Mouse (Mus musculus) adrenal gland, postnatal 14 days (tissue): ENCODE results near the gene Btla. TPM values are rescaled to one million over a fixed set of nuclear protein-coding genes. Genes with fewer than 3 reads are reported as not detected.

Source experiments
- DNase-seq: peaks from one replicate; pipeline ENCODE4 v3.0.0; 2021; ENCODE audit warnings: mixed read lengths
- long read RNA-seq, 2 experiments: library from polyadenylated mRNA; stranded (forward); transcript quantifications; one replicate each; pipeline ENCODE4 v2.0.0; 2021
- total RNA-seq: library from RNA; stranded (reverse); gene quantifications from 2 replicates; pipeline ENCODE4 v1.2.3, GENCODE M21; 2021

Btla gene
- total RNA-seq: 1.0 and 13.8 TPM in 2 replicates
- long read RNA-seq, experiment 1: 0 reads
- long read RNA-seq, experiment 2, partial matches to known transcripts: 0 of 1 reads
- long read RNA-seq, experiment 2, other reads (novel, unspliced or antisense): 0 of 1 reads

GRCm38 (mm10) chr16:45223648-45224388, at the start of gene Btla:
Btla (plus strand) TSS chr16:45224315.
- DNase-seq: no peak

- DNase-seq: no peak
Measured at GRCm38 (mm10) chr16:45178552-45178951, 45.6 kb upstream of the Btla start.

DNA sequence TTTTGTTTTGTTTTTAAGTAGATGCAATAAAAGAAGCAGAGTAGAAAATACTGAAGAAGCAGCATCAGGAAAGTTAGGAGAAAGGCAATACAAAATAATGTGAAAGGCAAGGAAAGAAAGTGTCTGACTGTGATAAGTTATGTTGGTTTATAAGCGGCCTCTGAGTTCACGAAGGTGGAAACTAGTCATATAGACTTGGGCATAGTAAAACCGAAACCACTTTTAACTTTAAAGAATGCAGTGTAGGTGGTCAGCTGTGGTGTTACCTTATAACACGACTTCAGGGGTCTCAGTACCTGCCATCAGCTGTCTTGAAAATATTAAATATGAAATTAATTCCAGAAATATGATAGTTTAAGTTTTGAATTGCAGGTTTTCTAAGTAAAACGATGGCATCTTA, 42.3 kb upstream of the Btla start:
- DNase-seq: no peak

DNA sequence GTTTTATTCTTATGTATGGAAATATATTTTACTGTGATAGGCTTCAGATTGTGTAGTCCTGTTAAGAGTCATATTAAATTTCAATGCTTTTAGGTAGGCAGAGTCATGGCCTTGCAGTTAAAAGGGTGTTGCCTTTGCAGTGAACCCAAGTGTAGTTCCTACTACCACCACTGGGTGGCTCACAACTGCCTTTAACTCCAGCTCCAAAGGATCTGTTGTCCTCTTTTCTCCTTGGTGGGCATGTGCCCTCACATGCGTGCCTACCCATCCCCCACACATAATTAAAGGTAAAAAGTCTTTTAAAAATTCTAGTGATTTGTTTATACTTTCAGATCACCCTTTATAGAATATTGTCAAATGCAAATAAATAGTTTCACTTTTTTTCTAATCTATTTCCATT, 31.5 kb upstream of the Btla start:
- DNase-seq: peak; percentile 82

DNA sequence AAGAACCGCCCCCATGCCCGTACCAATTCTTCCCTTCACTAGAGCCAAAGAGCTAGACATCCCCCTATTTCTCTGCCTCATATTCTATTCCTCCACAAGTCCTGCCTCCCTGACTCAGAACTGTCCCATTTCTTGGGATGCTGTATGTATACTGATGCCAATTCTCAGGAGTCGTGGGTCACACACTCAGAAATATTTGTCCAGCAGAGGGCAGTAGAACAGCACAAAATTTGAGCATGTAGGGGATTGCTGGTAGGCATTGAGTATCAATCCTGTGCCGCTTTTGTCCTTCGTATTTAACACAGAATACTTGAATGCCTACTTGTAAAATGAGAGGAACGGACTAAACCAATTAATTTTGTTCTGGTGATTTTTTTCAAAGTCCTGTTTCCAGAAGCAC, 27.3 kb upstream of the Btla start:
- peak; percentile 79 for DNase-seq

DNA sequence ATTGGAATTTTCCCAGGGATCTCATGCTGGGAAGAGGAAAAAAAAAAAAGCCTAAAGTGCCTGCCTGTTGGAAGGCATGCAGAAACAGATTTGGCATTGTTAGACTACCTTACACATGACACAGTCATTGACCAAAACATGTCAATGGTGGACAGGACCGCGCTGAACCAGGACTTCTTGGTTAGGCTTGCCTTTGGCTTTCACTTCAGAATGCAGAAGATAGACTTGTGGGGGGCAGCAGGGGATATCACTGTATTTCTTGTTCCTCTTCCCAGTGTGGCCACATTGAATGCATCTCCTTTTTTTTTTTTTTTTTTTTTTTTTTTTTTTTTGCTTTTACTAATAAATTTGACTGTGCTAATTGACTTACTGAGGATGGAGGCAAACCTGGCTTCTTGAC, 22.7 kb upstream of the Btla start:
- no peak for DNase-seq

GRCm38 (mm10) chr16:45204438-45204837, 19.7 kb upstream of the Btla start:
- no peak for DNase-seq

DNA sequence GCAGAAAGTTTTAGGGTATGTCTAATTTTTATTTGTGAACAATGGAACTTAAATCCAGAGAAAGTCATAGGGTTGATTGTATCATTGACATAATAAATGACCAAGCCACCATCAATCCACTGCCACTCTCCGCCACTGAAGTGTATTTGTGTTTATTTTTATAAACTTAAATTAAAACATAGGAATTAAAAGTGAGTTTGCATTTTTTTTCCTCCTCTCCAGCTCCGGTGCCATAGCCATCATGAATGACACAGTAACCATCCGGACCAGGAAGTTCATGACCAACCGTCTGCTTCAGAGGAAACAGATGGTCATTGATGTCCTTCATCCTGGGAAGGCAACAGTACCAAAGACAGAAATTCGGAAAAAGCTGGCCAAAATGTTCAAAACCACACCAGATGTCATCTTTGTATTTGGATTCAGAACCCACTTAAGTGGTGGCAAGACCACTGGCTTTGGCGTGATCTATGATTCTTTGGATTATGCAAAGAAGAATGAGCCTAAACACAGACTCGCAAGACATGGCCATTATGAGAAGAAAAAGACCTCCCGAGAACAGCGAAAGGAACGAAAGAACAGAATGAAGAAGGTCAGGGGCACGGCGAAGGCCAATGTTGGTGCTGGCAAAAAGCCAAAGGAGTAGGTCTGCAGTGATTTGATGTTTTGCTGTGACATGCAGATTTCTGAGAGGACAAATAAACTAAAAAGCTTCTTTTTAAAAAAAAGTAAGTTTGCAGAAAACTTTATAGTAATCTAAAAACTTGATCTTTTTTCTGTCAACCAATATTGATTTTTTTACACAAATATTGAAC, 19.1 kb upstream of the Btla start:
- DNase-seq: peak; percentile 62

- no peak for DNase-seq
Measured at GRCm38 (mm10) chr16:45222016-45222415, 2.1 kb upstream of the Btla start.

DNA sequence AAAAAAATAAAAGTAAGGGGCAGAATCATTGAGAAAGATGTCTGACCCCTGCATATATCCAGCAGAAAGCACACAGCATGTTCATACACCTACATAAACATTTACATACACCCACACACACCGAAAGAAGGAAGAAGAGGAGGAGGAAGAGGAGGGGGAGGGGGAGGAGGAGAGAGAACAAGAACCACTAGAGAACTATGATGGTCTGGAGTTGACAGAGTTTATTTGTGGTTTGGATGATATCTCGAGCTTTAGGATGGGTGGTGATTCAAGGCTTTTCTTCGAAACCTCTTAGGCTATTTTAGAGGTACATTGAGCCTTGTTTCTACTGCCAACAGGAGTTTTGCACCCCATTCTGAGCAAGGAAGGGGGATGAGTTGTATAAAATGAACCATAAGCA, 1.3 kb upstream of the Btla start:
- no peak for DNase-seq

DNA sequence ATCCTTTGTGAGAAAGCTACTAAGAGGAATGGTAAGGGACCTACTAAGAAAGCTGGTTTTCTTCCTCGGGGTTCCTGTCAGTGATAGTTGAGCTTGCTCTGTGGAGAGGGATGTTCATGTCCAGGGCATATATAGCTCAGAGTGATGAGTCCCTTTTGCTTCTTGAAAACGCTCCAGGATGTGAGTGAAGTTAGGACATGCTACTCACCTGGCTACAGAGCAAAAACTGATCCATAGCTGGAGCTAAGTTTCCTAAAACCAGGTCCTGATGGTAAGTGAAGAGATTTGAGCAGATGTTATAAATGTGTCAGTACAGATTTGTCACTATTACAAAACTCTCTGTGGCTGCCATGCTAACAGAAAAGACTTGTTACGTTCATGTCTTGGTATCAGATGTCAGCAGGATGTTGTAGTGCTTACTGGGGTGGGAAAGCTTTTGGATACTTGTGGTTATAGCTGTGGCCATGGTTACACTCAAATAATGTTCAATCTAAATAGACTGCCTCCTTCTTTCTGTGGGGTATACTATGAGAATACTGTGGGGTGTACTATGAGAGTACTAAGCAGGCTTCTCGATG, 405 bp downstream of the Btla start:
- no peak for DNase-seq

- DNase-seq: no peak
Measured at GRCm38 (mm10) chr16:45227002-45227401, 2.9 kb downstream of the Btla start.

GRCm38 (mm10) chr16:45231296-45231695, 7.2 kb downstream of the Btla start:
- DNase-seq: no peak

DNA sequence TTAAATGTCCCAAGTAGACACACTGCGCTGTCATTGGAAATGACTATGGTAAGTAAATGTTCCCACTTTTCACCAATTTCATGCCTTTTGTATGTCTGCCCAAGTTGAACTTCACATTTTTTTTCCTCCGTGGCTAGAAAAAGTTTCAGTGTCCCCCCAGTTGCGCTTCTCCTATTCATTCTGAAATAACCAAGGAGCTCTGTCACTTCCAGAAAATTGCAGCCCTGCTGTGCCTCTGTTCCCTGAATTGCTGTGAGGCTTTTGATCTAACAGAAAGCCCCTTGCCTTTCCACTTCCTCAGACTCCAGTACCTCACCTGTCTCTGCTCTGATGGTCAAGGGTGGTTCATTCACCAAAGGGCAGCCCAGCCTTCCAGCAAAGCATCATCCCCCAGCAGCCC, 8.9 kb downstream of the Btla start:
- no peak for DNase-seq

DNA sequence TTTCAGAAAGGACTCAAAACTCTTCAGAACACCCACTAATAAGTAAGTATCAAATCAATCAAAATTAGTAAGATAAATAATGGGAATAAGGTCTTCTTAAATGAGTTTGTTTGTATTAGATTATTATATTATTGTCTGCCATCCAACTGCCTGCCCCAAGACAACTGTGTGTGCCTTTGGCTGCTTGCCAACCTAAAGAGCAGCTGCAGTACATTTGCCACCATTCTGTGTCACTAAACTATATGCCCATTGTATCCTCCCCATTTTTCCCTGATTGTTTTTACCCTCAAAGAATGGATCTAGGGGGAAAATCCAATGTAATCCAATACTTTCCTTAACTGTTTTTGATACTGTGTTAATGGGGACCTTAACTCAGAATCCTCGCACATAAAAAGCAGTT, 18.6 kb downstream of the Btla start:
- no peak for DNase-seq

- no peak for DNase-seq
Measured at GRCm38 (mm10) chr16:45244930-45245472, 20.9 kb downstream of the Btla start.

DNA sequence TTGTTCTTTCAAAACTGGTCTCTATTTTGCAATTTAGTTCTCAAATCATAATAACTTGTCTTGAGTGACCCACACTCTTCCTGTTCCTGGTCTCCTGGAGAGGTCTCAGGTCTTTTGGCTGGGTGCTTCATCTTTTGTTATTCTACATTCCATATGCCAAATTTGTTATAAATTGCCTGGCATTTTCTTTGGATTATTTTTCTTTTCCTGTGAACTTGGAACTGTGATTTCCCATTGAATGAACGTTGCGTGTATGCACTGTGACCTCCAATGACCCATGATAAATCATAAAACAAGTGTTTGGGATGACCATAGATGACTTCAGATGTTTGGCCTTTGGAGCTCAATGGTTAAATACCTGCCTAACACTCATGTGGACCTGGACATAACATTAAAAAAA, 25.6 kb downstream of the Btla start:
- no peak for DNase-seq

DNA sequence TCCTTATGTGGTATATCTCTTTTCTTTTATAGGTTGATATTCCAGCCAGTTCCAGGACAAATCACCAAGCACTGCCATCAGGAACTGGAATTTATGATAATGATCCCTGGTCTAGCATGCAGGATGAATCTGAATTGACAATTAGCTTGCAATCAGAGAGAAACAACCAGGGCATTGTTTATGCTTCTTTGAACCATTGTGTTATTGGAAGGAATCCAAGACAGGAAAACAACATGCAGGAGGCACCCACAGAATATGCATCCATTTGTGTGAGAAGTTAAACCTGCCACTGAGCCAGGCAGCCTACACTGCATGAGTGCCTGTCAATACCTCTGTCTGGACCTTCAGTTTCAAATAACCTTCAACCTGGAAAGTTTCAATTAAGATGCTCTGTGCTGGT, 26.2 kb downstream of the Btla start:
- DNase-seq: no peak

- no peak for DNase-seq
Measured at GRCm38 (mm10) chr16:45251773-45252413, 27.8 kb downstream of the Btla start.

- DNase-seq: no peak
Measured at GRCm38 (mm10) chr16:45255183-45255861, 31.2 kb downstream of the Btla start.

GRCm38 (mm10) chr16:45256895-45257294, 32.8 kb downstream of the Btla start:
- DNase-seq: no peak

DNA sequence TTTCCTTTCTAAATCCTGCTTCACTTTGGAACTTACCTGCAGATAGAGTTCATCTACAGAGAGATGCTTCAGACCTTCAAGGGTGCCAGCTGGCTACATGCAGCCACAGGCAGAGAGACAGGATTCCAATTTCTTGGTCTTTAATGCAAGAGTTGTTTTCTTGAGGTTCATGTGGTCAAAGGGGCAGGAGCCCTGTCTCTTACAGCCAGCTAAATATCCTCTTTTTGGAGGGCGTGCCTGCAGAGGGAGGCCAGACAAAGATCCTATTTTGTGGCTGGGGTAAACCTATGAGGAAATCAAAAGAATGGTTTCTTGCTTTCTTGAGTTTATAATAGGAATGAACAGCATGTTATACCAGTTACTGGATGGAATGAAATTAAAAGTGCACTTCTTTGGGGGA, 33.5 kb downstream of the Btla start:
- DNase-seq: no peak
